51 mouse cellular contexts compared by ENCODE assay signal in genomic region chr11:99837966-99838365, GRCm38 (mm10). TPM values are rescaled to one million over a fixed set of nuclear protein-coding genes. Genes with fewer than 3 reads are reported as not detected.
"Had no signal": no experiment of that assay in that cellular context is flagged by ENCODE, and none has a peak within 500 bp of the region (broad histone marks: within the 10 kb centered on the region; RNA-seq: fewer than 3 reads in every experiment).

2300003K06Rik (minus strand) TSS chr11:99838066.

- H3K27ac ChIP-seq: heart, embryonic 10.5 days; heart, embryonic 13.5 days; heart, embryonic 15.5 days; hindbrain, embryonic 10.5 days; hindbrain, embryonic 12.5 days; hindbrain, embryonic 13.5 days; hindbrain, embryonic 14.5 days; hindbrain, embryonic 15.5 days; hindbrain, postnatal 0 days; intestine, embryonic 15.5 days; kidney, embryonic 15.5 days; kidney, postnatal 0 days; layer of hippocampus, adult 2 months had no signal

- H3K27me3 ChIP-seq: heart, embryonic 12.5 days; heart, embryonic 13.5 days; heart, embryonic 15.5 days; hindbrain, embryonic 12.5 days; hindbrain, embryonic 13.5 days; hindbrain, embryonic 15.5 days; intestine, embryonic 15.5 days; kidney, embryonic 15.5 days had no signal

- ATAC-seq: hindbrain, embryonic 16.5 days; hindbrain, postnatal 0 days; inflammation-experienced regulatory T-cells, adult 6 months; intestine, embryonic 15.5 days; intestine, embryonic 16.5 days; intestine, postnatal 0 days had no signal

- H3K9ac ChIP-seq: heart, embryonic 12.5 days; heart, embryonic 13.5 days; heart, embryonic 15.5 days; hindbrain, embryonic 12.5 days; hindbrain, embryonic 13.5 days; hindbrain, embryonic 14.5 days; hindbrain, embryonic 15.5 days; intestine, embryonic 15.5 days; kidney, embryonic 15.5 days had no signal

- DNase-seq: heart, postnatal 10 days; heart, postnatal 14 days; heart, postnatal 36 days; heart, postnatal 4 days; kidney, adult 11 months; kidney, adult 18-20 months; kidney, adult 2 months; kidney, adult 8-10 months; kidney, adult 9 months; kidney, postnatal 10 days; kidney, postnatal 14 days; kidney, postnatal 25 days; kidney, postnatal 36 days; kidney, postnatal 4 days; layer of hippocampus, adult 9-11 months; layer of hippocampus, postnatal 36 days had no signal

- H3K36me3 ChIP-seq: heart, embryonic 10.5 days; heart, embryonic 12.5 days; heart, embryonic 13.5 days; heart, embryonic 15.5 days; hindbrain, embryonic 10.5 days; hindbrain, embryonic 12.5 days; hindbrain, embryonic 13.5 days; hindbrain, embryonic 15.5 days; intestine, embryonic 15.5 days; kidney, embryonic 15.5 days had no signal

- H3K9me3 ChIP-seq: heart, embryonic 10.5 days; heart, embryonic 13.5 days; heart, embryonic 15.5 days; hindbrain, embryonic 10.5 days; hindbrain, embryonic 12.5 days; hindbrain, embryonic 13.5 days; hindbrain, embryonic 15.5 days; intestine, embryonic 15.5 days; kidney, embryonic 15.5 days had no signal

- H3K4me1 ChIP-seq: heart, embryonic 10.5 days; heart, embryonic 12.5 days; heart, embryonic 13.5 days; heart, embryonic 15.5 days; hindbrain, embryonic 10.5 days; hindbrain, embryonic 12.5 days; hindbrain, embryonic 13.5 days; hindbrain, embryonic 15.5 days; intestine, embryonic 15.5 days; kidney, embryonic 15.5 days had no signal

- H3K4me3 ChIP-seq: heart, embryonic 10.5 days; heart, embryonic 12.5 days; heart, embryonic 13.5 days; heart, embryonic 15.5 days; hindbrain, embryonic 10.5 days; hindbrain, embryonic 12.5 days; hindbrain, embryonic 13.5 days; hindbrain, embryonic 15.5 days; intestine, embryonic 15.5 days; kidney, embryonic 15.5 days; layer of hippocampus, adult 2 months had no signal

RNA-seq across cellular contexts. Expression of gene 2300003K06Rik, which starts in this region (rescaled TPM):
- total RNA-seq: heart, postnatal 10 days; heart, postnatal 14 days; heart, postnatal 25 days; heart, postnatal 36 days; heart, postnatal 4 days; hematopoietic stem cell, adult 5-6 weeks; hindbrain, postnatal 0 days; layer of hippocampus, adult 18-20 months; layer of hippocampus, adult 2 months; layer of hippocampus, adult 8-10 months; layer of hippocampus, postnatal 10 days; layer of hippocampus, postnatal 14 days; layer of hippocampus, postnatal 25 days; layer of hippocampus, postnatal 36 days; left cerebral cortex, adult 18-20 months had no signal
- polyA plus RNA-seq: heart, embryonic 10.5 days; heart, embryonic 11.5 days; heart, embryonic 12.5 days; heart, embryonic 13.5 days; heart, embryonic 14.5 days; heart, embryonic 15.5 days; heart, embryonic 16.5 days; heart, postnatal 0 days; hindbrain, embryonic 10.5 days; hindbrain, embryonic 11.5 days; hindbrain, embryonic 12.5 days; hindbrain, embryonic 13.5 days; hindbrain, embryonic 14.5 days; hindbrain, embryonic 15.5 days; hindbrain, embryonic 16.5 days; hindbrain, postnatal 0 days; inflammation-experienced regulatory T-cells, adult 6 months; intestine, embryonic 14.5 days; intestine, embryonic 15.5 days; intestine, embryonic 16.5 days; intestine, postnatal 0 days; kidney, adult 2 months; kidney, embryonic 14.5 days; kidney, embryonic 15.5 days; kidney, embryonic 16.5 days; kidney, postnatal 0 days; large intestine, adult 2 months had no signal
